Mouse (Mus musculus) NIH3T3 (cell line): ENCODE measurements around the gene Thbs3.

Experiments
- DNase-seq: peaks from one replicate; pipeline ENCODE4 v3.0.0-alpha.2; 2012; ENCODE audit warnings: low read depth

Thbs3 gene

GRCm38 (mm10) chr3:89214681-89215411, at the start of gene Thbs3:
Thbs3 (plus strand) TSS chr3:89215180.
- peak; percentile 76 for DNase-seq

- DNase-seq: peak; percentile 20
Observed at GRCm38 (mm10) chr3:89165268-89165870, 49.6 kb upstream of the Thbs3 start.

- DNase-seq: no peak
Observed at GRCm38 (mm10) chr3:89166945-89167344, 48.0 kb upstream of the Thbs3 start.

GRCm38 (mm10) chr3:89174844-89175243, 40.1 kb upstream of the Thbs3 start:
- no peak for DNase-seq

GRCm38 (mm10) chr3:89175544-89175943, 39.4 kb upstream of the Thbs3 start:
- no peak for DNase-seq

- DNase-seq: no peak
Observed at GRCm38 (mm10) chr3:89176421-89176820, 38.6 kb upstream of the Thbs3 start.

GRCm38 (mm10) chr3:89177242-89178106, 37.5 kb upstream of the Thbs3 start, which contains the start of gene Scamp3:
Scamp3 (plus strand) TSS chr3:89177473.
- peak; percentile 97 for DNase-seq

GRCm38 (mm10) chr3:89178107-89178385, 36.9 kb upstream of the Thbs3 start:
- DNase-seq: no peak

GRCm38 (mm10) chr3:89179056-89179455, 35.9 kb upstream of the Thbs3 start:
- DNase-seq: no peak

- DNase-seq: no peak
Observed at GRCm38 (mm10) chr3:89181749-89182500, 33.1 kb upstream of the Thbs3 start.

- no peak for DNase-seq
Observed at GRCm38 (mm10) chr3:89182531-89183057, 32.4 kb upstream of the Thbs3 start.

- DNase-seq: no peak
Observed at GRCm38 (mm10) chr3:89183058-89183958, 31.7 kb upstream of the Thbs3 start, which contains the start of gene Fam189b. Fam189b (plus strand) TSS chr3:89183143.

GRCm38 (mm10) chr3:89183959-89184315, 31.0 kb upstream of the Thbs3 start:
- DNase-seq: no peak

- DNase-seq: no peak
Observed at GRCm38 (mm10) chr3:89187197-89187596, 27.8 kb upstream of the Thbs3 start.

- no peak for DNase-seq
Observed at GRCm38 (mm10) chr3:89187690-89188477, 27.1 kb upstream of the Thbs3 start.

GRCm38 (mm10) chr3:89188478-89188875, 26.5 kb upstream of the Thbs3 start:
- DNase-seq: no peak

- DNase-seq: no peak
Observed at GRCm38 (mm10) chr3:89190436-89190835, 24.5 kb upstream of the Thbs3 start.

GRCm38 (mm10) chr3:89193351-89193750, 21.6 kb upstream of the Thbs3 start:
- no peak for DNase-seq

GRCm38 (mm10) chr3:89193853-89194252, 21.1 kb upstream of the Thbs3 start:
- peak; percentile 63 for DNase-seq
